Mouse (Mus musculus): ENCODE measurements around the gene Mrps18b. TPM values are rescaled to one million over a fixed set of nuclear protein-coding genes. Genes with fewer than 3 reads are reported as not detected.
"Not testable (repeated sequence)": the region's sequence is repeated elsewhere in the genome, so short reads cannot be mapped to it uniquely, and the experiment has no call there.

Mrps18b gene
- polyA plus RNA-seq, 1 experiment from 2014 or later: 83.4 TPM

DNA sequence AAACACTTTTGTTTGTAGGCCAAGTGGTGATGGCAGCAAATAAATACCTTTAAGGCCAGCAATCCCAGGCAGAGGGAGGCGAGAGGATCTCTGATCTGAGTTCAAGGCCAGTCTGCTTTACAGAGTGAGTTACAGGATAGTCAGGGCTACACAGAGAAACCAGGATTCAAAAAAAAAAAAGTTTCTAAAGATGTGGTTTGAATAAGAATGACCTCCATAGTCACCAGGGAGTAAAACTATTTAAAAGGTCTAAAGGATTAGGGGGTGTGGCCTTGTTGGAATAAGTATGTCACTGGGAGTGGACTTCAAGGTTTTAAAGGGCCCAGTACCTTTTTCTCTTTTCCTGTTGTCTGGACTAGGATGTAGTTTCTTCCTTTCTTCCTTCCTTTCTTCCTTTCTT lies 23.8 kb upstream of the Mrps18b start:
- DNase-seq (ENCODE audit: low spot score) (no peak), ATAC-seq (ENCODE audit: low FRiP score, low TSS enrichment) (no peak)
- Histone ChIP-seq H3K4me1 (replicated peaks; ENCODE audit: control insufficient read depth, insufficient read depth) (no peaks in the 10 kb centered on the region), H3K9me3 (ENCODE audit: control insufficient read depth, low read length) (no peaks in the 10 kb centered on the region), H3K36me3 (ENCODE audit: control insufficient read depth, insufficient read depth, low read length) (no peaks in the 10 kb centered on the region), H3K9ac (ENCODE audit: low read length) (no peak overlapping the region), H3K27me3 (ENCODE audit: control insufficient read depth, insufficient read depth, low read length) (no peaks in the 10 kb centered on the region), H3K4me2 (replicated peaks; ENCODE audit: low read depth) (no peak overlapping the region), H3K27ac (replicated peaks) (no peak overlapping the region), H3K4me3 (ENCODE audit: low read depth, low read length) (no peak overlapping the region)
- TF ChIP-seq EP300 (optimal IDR thresholded peaks at IDR 0.05) (no peak), CTCF (IDR thresholded peaks at IDR 0.05; ENCODE audit: low read depth) (no peak)
- WGBS: 71% methylated on average over 1 of the region's 1 CpGs

- TF ChIP-seq EP300 (optimal IDR thresholded peaks at IDR 0.05): no peak
- no peak for TF ChIP-seq CTCF (IDR thresholded peaks at IDR 0.05; ENCODE audit: low read depth)
- 47% methylated on average over 2 of the region's 2 CpGs for WGBS
- no peak overlapping the region for H3K4me3 ChIP-seq (ENCODE audit: low read depth, low read length)
- H3K9ac ChIP-seq (ENCODE audit: low read length): no peak overlapping the region
- no peaks in the 10 kb centered on the region for H3K9me3 ChIP-seq (ENCODE audit: control insufficient read depth, low read length)
- H3K27me3 ChIP-seq (ENCODE audit: control insufficient read depth, insufficient read depth, low read length): no peaks in the 10 kb centered on the region
- no peak overlapping the region for H3K27ac ChIP-seq (replicated peaks)
- no peaks in the 10 kb centered on the region for H3K36me3 ChIP-seq (ENCODE audit: control insufficient read depth, insufficient read depth, low read length)
- H3K4me1 ChIP-seq (replicated peaks; ENCODE audit: control insufficient read depth, insufficient read depth): no peaks in the 10 kb centered on the region
- H3K4me2 ChIP-seq (replicated peaks; ENCODE audit: low read depth): no peak overlapping the region
- ATAC-seq (ENCODE audit: low FRiP score, low TSS enrichment) (no peak), DNase-seq (ENCODE audit: low spot score) (no peak)
Observed at GRCm38 (mm10) chr17:35939108-35939507, 22.9 kb upstream of the Mrps18b start.

GRCm38 (mm10) chr17:35937700-35938348 lies 21.6 kb upstream of the Mrps18b start:
- Histone ChIP-seq H3K4me1 (replicated peaks; ENCODE audit: control insufficient read depth, insufficient read depth) (no peaks in the 10 kb centered on the region), H3K36me3 (ENCODE audit: control insufficient read depth, insufficient read depth, low read length) (no peaks in the 10 kb centered on the region), H3K4me3 (ENCODE audit: low read depth, low read length) (no peak overlapping the region), H3K27me3 (ENCODE audit: control insufficient read depth, insufficient read depth, low read length) (no peaks in the 10 kb centered on the region), H3K27ac (replicated peaks) (no peak overlapping the region), H3K9ac (ENCODE audit: low read length) (no peak overlapping the region), H3K4me2 (replicated peaks; ENCODE audit: low read depth) (no peak overlapping the region), H3K9me3 (ENCODE audit: control insufficient read depth, low read length) (no peaks in the 10 kb centered on the region)
- peak; percentile 57 for ATAC-seq (ENCODE audit: low FRiP score, low TSS enrichment)
- WGBS: 34% methylated on average over 2 of the region's 2 CpGs
- DNase-seq (ENCODE audit: low spot score): peak; percentile 43
- no peak for TF ChIP-seq EP300 (optimal IDR thresholded peaks at IDR 0.05)
- TF ChIP-seq CTCF (IDR thresholded peaks at IDR 0.05; ENCODE audit: low read depth): peak; percentile 90

DNA sequence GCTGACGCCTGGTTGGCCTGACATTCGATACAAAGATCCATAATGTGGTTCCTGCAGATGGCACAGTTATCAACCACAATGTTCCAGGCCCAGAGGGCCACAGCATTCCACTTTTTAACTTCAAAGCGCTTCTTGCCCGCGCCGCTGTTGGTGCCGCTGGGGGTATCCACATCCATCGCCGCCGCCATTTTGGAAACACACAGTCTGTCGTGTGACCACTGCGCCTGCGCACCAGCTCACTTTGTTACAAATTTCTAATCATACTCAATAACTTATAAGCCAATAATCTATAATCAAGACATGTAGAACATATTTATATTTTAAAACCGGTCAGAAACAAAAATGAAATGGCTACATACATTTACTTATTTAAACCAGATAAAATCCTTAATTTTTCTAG lies 19.6 kb upstream of the Mrps18b start:
- ATAC-seq (ENCODE audit: low FRiP score, low TSS enrichment); H3K27me3 ChIP-seq (ENCODE audit: control insufficient read depth, insufficient read depth, low read length); H3K9ac ChIP-seq (ENCODE audit: low read length); H3K4me3 ChIP-seq (ENCODE audit: low read depth, low read length); H3K9me3 ChIP-seq (ENCODE audit: control insufficient read depth, low read length); H3K4me1 ChIP-seq (replicated peaks; ENCODE audit: control insufficient read depth, insufficient read depth); DNase-seq (ENCODE audit: low spot score); H3K4me2 ChIP-seq (replicated peaks; ENCODE audit: low read depth); H3K36me3 ChIP-seq (ENCODE audit: control insufficient read depth, insufficient read depth, low read length); H3K27ac ChIP-seq (replicated peaks): not testable (repeated sequence)
- WGBS: 89% methylated on average over 14 of the region's 14 CpGs

GRCm38 (mm10) chr17:35932608-35933007 lies 16.4 kb upstream of the Mrps18b start:
- Histone ChIP-seq H3K4me1 (replicated peaks; ENCODE audit: control insufficient read depth, insufficient read depth) (no peaks in the 10 kb centered on the region), H3K4me3 (ENCODE audit: low read depth, low read length) (no peak overlapping the region), H3K9me3 (ENCODE audit: control insufficient read depth, low read length) (no peaks in the 10 kb centered on the region), H3K27me3 (ENCODE audit: control insufficient read depth, insufficient read depth, low read length) (no peaks in the 10 kb centered on the region), H3K9ac (ENCODE audit: low read length) (no peak overlapping the region), H3K4me2 (replicated peaks; ENCODE audit: low read depth) (no peak overlapping the region), H3K27ac (replicated peaks) (no peak overlapping the region), H3K36me3 (ENCODE audit: control insufficient read depth, insufficient read depth, low read length) (peaks cover 24% of the 10 kb centered on the region)
- no peak for TF ChIP-seq EP300 (optimal IDR thresholded peaks at IDR 0.05)
- no peak for TF ChIP-seq CTCF (IDR thresholded peaks at IDR 0.05; ENCODE audit: low read depth)
- no peak for ATAC-seq (ENCODE audit: low FRiP score, low TSS enrichment)
- 88% methylated on average over 4 of the region's 4 CpGs for WGBS
- no peak for DNase-seq (ENCODE audit: low spot score)

GRCm38 (mm10) chr17:35930627-35931026 lies 14.4 kb upstream of the Mrps18b start:
- peaks cover 31% of the 10 kb centered on the region for H3K36me3 ChIP-seq (ENCODE audit: control insufficient read depth, insufficient read depth, low read length)
- peak; percentile 21; the same call in 1 of the 2 replicates for ATAC-seq (ENCODE audit: low FRiP score, low TSS enrichment)
- H3K4me1 ChIP-seq (replicated peaks; ENCODE audit: control insufficient read depth, insufficient read depth): no peaks in the 10 kb centered on the region
- H3K9me3 ChIP-seq (ENCODE audit: control insufficient read depth, low read length): no peaks in the 10 kb centered on the region
- TF ChIP-seq EP300 (optimal IDR thresholded peaks at IDR 0.05) (no peak), CTCF (IDR thresholded peaks at IDR 0.05; ENCODE audit: low read depth) (no peak)
- no peaks in the 10 kb centered on the region for H3K27me3 ChIP-seq (ENCODE audit: control insufficient read depth, insufficient read depth, low read length)
- WGBS: 96% methylated on average over 12 of the region's 12 CpGs
- no peak overlapping the region for H3K4me2 ChIP-seq (replicated peaks; ENCODE audit: low read depth)
- DNase-seq (ENCODE audit: low spot score): no peak
- no peak overlapping the region for H3K9ac ChIP-seq (ENCODE audit: low read length)
- no peak overlapping the region for H3K4me3 ChIP-seq (ENCODE audit: low read depth, low read length)
- H3K27ac ChIP-seq (replicated peaks): no peak overlapping the region

All from stomach, postnatal 0 days (tissue).